Mouse (Mus musculus): ENCODE measurements at regions not wholly inside any gene's neighbourhood (a gene's known extent, or its start where the extent isn't known, plus 50 kb on each side); places are given as distances from the start of the nearest gene placed in this dataset.

GRCm38 (mm10) chr2:75481863-75482262, 177.2 kb upstream of the Hnrnpa3 start:
- intact Hi-C loops (cut with DNase I), result no loop called here
- no peak for DNase-seq (ENCODE audit: extremely low spot score in 1 of 2, low spot score in 2 of 2)

GRCm38 (mm10) chr2:75482484-75482883, 176.6 kb upstream of the Hnrnpa3 start:
- intact Hi-C loops (cut with DNase I), result no loop called here
- DNase-seq (ENCODE audit: extremely low spot score in 1 of 2, low spot score in 2 of 2), result no peak

- no peak for DNase-seq (ENCODE audit: extremely low spot score in 1 of 2, low spot score in 2 of 2)
- intact Hi-C loops (cut with DNase I), result no loop called here
Measured at GRCm38 (mm10) chr2:75484951-75485350, 174.1 kb upstream of the Hnrnpa3 start.

- intact Hi-C loops (cut with DNase I), result no loop called here
- no peak for DNase-seq (ENCODE audit: extremely low spot score in 1 of 2, low spot score in 2 of 2)
Measured at GRCm38 (mm10) chr2:75491150-75491549, 167.9 kb upstream of the Hnrnpa3 start.

- DNase-seq (ENCODE audit: extremely low spot score in 1 of 2, low spot score in 2 of 2), result peak in 1 of 2 experiments; percentile 32
- intact Hi-C loops (cut with DNase I), result no loop called here
Measured at GRCm38 (mm10) chr2:75491789-75492500, 167.1 kb upstream of the Hnrnpa3 start.

- intact Hi-C loops (cut with DNase I), result no loop called here
- DNase-seq (ENCODE audit: extremely low spot score in 1 of 2, low spot score in 2 of 2), result no peak
Measured at GRCm38 (mm10) chr2:75492501-75492898, 166.6 kb upstream of the Hnrnpa3 start.

- DNase-seq (ENCODE audit: extremely low spot score in 1 of 2, low spot score in 2 of 2), result no peak
- intact Hi-C loops (cut with DNase I), result no loop called here
Measured at GRCm38 (mm10) chr2:75496606-75497240, 162.3 kb upstream of the Hnrnpa3 start.

- intact Hi-C loops (cut with DNase I), result no loop called here
- no peak for DNase-seq (ENCODE audit: extremely low spot score in 1 of 2, low spot score in 2 of 2)
Measured at GRCm38 (mm10) chr2:75510223-75510622, 148.8 kb upstream of the Hnrnpa3 start.

- intact Hi-C loops (cut with DNase I), result no loop called here
- no peak for DNase-seq (ENCODE audit: extremely low spot score in 1 of 2, low spot score in 2 of 2)
Measured at GRCm38 (mm10) chr2:75512422-75513170, 146.5 kb upstream of the Hnrnpa3 start.

GRCm38 (mm10) chr2:75514171-75514570, 144.9 kb upstream of the Hnrnpa3 start:
- intact Hi-C loops (cut with DNase I), result no loop called here
- DNase-seq (ENCODE audit: extremely low spot score in 1 of 2, low spot score in 2 of 2), result no peak

- intact Hi-C loops (cut with DNase I), result no loop called here
- DNase-seq (ENCODE audit: extremely low spot score in 1 of 2, low spot score in 2 of 2), result no peak
Measured at GRCm38 (mm10) chr2:75516223-75516622, 142.8 kb upstream of the Hnrnpa3 start.

- intact Hi-C loops (cut with DNase I), result no loop called here
- no peak for DNase-seq (ENCODE audit: extremely low spot score in 1 of 2, low spot score in 2 of 2)
Measured at GRCm38 (mm10) chr2:75517096-75517495, 142.0 kb upstream of the Hnrnpa3 start.

GRCm38 (mm10) chr2:75518607-75519006, 140.5 kb upstream of the Hnrnpa3 start:
- intact Hi-C loops (cut with DNase I), result no loop called here
- DNase-seq (ENCODE audit: extremely low spot score in 1 of 2, low spot score in 2 of 2), result no peak

GRCm38 (mm10) chr2:75525562-75525961, 133.5 kb upstream of the Hnrnpa3 start:
- DNase-seq (ENCODE audit: extremely low spot score in 1 of 2, low spot score in 2 of 2), result no peak
- intact Hi-C loops (cut with DNase I), result no loop called here

- DNase-seq (ENCODE audit: extremely low spot score in 1 of 2, low spot score in 2 of 2), result no peak
- intact Hi-C loops (cut with DNase I), result no loop called here
Measured at GRCm38 (mm10) chr2:75528706-75529105, 130.4 kb upstream of the Hnrnpa3 start.

- intact Hi-C loops (cut with DNase I), result no loop called here
- DNase-seq (ENCODE audit: extremely low spot score in 1 of 2, low spot score in 2 of 2), result no peak
Measured at GRCm38 (mm10) chr2:75538114-75538513, 120.9 kb upstream of the Hnrnpa3 start.

GRCm38 (mm10) chr2:75539726-75540125, 119.3 kb upstream of the Hnrnpa3 start:
- intact Hi-C loops (cut with DNase I), result no loop called here
- no peak for DNase-seq (ENCODE audit: extremely low spot score in 1 of 2, low spot score in 2 of 2)

- intact Hi-C loops (cut with DNase I), result no loop called here
- no peak for DNase-seq (ENCODE audit: extremely low spot score in 1 of 2, low spot score in 2 of 2)
Measured at GRCm38 (mm10) chr2:75542331-75542730, 116.7 kb upstream of the Hnrnpa3 start.

- intact Hi-C loops (cut with DNase I), result no loop called here
- peak in 1 of 2 experiments; percentile 35 for DNase-seq (ENCODE audit: extremely low spot score in 1 of 2, low spot score in 2 of 2)
Measured at GRCm38 (mm10) chr2:75542781-75543180, 116.3 kb upstream of the Hnrnpa3 start.

GRCm38 (mm10) chr2:75545971-75546370, 113.1 kb upstream of the Hnrnpa3 start:
- intact Hi-C loops (cut with DNase I), result no loop called here
- DNase-seq (ENCODE audit: extremely low spot score in 1 of 2, low spot score in 2 of 2), result no peak
